Mouse (Mus musculus) liver, adult 2 months (tissue): ENCODE results near the gene Mcidas.

Experiments
- CTCF ChIP-seq: fragments of 200-500 bp; IDR thresholded peaks from 2 replicates; pipeline ENCODE4 v1.5.1; 2011; ENCODE audit warnings: low read depth, low read length, control low read depth
- POLR2A ChIP-seq: fragments of 200-500 bp; IDR thresholded peaks from 2 replicates; pipeline ENCODE4 v1.6.1; 2011; ENCODE audit warnings: low read length, control low read depth; ENCODE audit not compliant: insufficient read depth; ENCODE audit errors: extremely low read depth

GRCm38 (mm10) chr13:113034271-113034886 is 40.7 kb downstream of the Mcidas start:
- no peak for TF ChIP-seq CTCF
- no peak for TF ChIP-seq POLR2A
